Mouse (Mus musculus): ENCODE results near the gene Serpinh1.

The Serpinh1 gene

DNA sequence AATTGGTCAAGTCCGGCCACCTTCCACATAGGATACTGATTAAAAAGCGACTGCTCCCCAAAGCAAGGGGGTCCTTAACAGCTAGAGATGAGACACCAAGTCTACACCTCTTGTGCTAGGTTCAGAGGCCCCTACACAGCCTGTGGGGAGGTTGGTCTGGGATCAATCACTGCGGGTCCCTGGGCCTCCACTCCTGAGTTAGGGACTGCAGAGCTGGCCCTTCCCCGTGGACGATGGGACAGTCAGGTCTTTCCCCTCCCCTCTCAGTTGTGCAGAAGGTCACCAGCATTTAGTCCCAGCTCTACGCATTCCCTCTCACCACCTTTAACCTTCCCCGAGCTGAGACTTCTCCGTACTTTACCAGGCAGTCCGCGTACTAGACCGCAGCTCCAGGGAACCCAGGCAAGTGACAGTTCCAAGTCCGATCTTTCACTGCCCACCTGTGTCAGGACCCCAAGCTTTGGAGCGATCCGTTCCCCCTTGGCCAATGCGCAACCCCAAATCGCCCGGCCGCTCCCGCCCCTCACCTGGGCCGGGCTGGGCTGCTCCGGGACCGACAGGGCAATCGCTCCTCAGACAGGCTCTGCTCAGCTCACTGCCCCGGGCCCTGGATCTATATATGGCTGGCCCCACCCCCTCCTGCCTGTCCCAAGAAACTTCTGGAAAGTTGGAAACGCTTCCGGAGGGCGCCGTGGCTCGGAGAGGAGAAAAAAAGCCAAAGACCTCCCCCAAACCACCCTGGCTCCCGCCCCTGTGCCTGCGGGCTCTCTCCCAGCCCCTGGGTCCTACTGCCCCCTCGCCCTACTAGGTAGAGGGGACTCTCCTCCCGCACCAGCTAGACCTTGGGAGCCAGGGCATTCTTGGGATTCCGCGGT, at the start of gene Serpinh1:
TSS of gene Serpinh1 (minus strand) at position 714 of the 875 bp plus-strand sequence.
- in situ Hi-C loops (cut with MseI, MboI) = no loop called here

DNA sequence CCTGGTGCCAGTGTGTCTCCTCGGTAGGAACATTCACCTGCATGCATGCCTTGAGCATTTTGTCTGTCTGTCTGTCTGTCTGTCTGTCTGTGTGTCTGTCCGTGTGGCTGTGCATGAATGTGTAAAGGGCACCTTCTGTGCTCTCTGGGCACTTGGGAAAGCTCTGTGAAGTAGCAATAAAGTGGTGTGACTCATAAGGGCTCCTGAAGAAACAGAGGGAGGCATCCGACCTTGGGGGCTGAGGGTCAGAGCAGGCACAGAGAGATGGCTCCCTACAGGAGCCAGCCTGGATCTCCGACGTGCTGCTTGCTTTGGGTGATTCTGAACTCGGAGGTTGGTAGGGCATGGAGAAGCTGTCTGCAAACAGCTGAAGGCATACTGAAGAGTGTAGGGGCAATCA, 49.4 kb upstream of the Serpinh1 start:
- in situ Hi-C loops (cut with MseI, MboI) = no loop called here

DNA sequence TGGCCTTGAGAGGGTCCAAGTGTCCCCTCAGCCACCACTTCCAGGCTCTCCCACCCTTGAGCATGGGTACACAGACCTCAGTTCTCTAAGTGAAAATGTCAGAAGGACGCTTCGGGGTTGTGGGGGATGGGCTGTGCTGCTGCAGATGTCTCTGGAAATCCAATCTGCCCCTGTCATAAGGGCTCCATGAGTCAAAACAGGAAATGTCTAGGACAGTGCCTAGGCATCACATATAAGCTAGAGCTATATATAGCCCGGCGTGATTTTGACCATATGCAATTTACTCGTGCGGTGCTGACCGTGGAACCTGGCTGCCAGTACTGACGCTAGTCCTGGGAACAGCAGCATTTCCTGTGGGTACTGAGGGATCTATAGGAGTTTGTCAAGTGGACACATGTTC, 48.3 kb upstream of the Serpinh1 start:
- in situ Hi-C loops (cut with MseI, MboI) = no loop called here

DNA sequence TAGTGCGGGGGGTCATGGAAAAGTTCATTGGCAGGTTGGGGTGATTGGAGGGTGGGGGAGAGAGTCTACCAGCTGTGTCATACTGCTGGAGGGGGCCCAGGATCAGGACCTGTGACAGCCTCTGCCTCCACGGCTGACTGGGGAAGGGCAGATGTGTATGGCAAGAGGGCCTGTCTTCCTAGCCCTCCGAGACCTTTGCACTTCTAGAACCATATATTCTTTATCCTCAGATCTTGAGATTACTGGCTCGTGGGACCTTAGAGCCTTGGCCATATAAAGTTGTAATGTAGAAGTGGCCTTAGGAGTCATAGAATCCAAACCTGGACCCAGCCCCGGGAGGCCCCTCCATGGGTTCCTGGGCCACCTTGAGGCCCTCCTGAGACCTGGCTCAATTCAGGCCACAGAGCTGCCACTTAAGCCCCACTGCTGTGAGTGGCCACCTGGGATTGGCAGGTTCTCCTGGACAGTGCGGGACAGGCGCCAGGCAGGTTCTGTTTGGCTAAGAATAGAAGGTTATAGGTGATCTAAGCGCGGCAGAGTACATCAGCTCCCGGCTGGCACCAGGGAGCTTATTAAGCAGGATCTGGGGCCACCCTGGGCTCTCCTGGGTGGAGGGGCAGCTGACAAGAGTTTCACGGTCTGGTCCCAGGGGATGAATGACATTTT, 44.1 kb upstream of the Serpinh1 start:
- in situ Hi-C loops (cut with MseI, MboI) = no loop called here

GRCm38 (mm10) chr7:99395908-99396616, 43.0 kb upstream of the Serpinh1 start:
- in situ Hi-C loops (cut with MseI, MboI) = no loop called here

DNA sequence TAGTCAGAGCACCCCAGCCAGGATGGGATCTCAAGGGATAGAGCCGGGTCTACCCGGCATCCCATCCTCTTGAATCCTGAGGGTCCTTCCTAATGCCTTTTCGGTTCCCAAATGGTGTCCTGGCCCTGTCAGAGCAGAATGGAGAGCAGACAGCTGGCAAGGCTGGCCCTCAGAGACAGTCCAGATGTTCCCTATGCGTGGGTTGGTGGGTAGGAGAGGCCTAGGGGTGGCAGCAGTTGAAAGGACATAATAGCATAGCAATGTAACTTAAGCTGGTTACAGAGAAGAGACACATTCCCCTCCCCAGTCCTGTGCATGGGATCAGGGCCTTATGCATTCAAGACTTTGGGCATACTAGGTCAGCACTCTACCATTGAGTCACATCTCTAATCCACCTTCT, 42.3 kb upstream of the Serpinh1 start:
- in situ Hi-C loops (cut with MseI, MboI) = no loop called here

DNA sequence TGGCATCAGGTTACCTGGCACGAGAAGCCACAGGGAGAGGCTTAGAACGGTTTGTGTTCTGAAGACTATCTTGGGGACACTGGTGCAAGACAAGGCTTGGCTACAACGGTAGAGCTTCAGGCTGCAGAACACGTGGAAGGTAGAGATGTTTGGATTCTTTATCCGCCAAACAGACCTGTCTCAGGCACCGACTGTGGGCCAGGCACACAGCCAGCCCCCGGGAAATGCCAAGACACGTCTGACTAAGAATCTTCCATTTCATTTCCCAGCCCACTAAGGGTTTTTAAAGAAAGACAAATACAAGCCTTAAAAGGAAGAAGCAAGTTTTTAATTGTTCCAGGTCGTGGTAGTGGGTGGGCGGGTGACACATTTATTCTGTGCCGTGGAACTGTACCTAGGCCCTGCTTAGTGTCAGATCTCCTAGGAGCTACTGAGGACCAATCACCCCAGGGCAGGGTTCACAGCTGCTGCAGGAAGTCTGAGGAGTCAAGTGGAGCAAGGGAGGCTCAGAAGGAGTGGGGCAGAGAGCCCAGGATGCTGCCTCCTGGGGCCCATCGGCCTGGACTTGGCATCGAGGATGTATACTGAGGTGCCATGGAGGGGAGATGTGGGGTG, 40.8 kb upstream of the Serpinh1 start:
- in situ Hi-C loops (cut with MseI, MboI) = no loop called here

GRCm38 (mm10) chr7:99392696-99393095, 39.7 kb upstream of the Serpinh1 start:
- in situ Hi-C loops (cut with MseI, MboI) = no loop called here

GRCm38 (mm10) chr7:99390559-99390958, 37.5 kb upstream of the Serpinh1 start:
- in situ Hi-C loops (cut with MseI, MboI) = no loop called here

DNA sequence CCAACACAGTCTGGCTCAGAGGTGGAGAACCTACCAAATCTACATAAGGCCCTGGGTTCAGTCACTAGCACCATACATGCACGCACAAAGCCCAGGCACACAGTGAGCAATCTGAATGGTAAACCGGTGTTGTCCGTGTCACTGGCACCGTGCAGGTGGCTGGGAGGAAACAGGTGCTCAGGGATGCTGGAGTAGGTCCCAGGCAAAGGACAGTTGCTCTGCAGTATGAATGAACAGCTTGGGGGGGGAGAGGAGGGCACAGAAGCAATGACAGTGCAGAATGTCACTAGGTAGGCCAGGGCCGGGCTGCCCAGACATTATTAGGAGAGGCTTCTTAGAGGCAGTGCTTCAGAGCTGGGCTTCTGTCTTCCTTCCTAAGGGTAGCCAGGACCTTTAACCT, 34.3 kb upstream of the Serpinh1 start:
- in situ Hi-C loops (cut with MseI, MboI) = no loop called here

GRCm38 (mm10) chr7:99386811-99387210, 33.8 kb upstream of the Serpinh1 start:
- in situ Hi-C loops (cut with MseI, MboI) = no loop called here

GRCm38 (mm10) chr7:99386030-99386429, 33.0 kb upstream of the Serpinh1 start:
- in situ Hi-C loops (cut with MseI, MboI) = no loop called here

GRCm38 (mm10) chr7:99384101-99384611, 31.1 kb upstream of the Serpinh1 start:
- in situ Hi-C loops (cut with MseI, MboI) = no loop called here

GRCm38 (mm10) chr7:99383246-99383645, 30.2 kb upstream of the Serpinh1 start:
- in situ Hi-C loops (cut with MseI, MboI) = no loop called here

GRCm38 (mm10) chr7:99382088-99383000, 29.3 kb upstream of the Serpinh1 start:
- in situ Hi-C loops (cut with MseI, MboI) = no loop called here

- in situ Hi-C loops (cut with MseI, MboI) = no loop called here
Measured at GRCm38 (mm10) chr7:99381214-99382087, 28.4 kb upstream of the Serpinh1 start, which contains the start of gene Gdpd5. TSS of gene Gdpd5 (plus strand) at chr7:99381414.

- in situ Hi-C loops (cut with MseI, MboI) = no loop called here
Measured at GRCm38 (mm10) chr7:99380491-99381213, 27.6 kb upstream of the Serpinh1 start.

- in situ Hi-C loops (cut with MseI, MboI) = loop anchor here (5.0 kb wide), 2 partner anchors 63 to 68 kb away; no protein-coding TSS in a partner anchor
Measured at GRCm38 (mm10) chr7:99378870-99379269, 25.8 kb upstream of the Serpinh1 start.

GRCm38 (mm10) chr7:99375455-99375854, 22.4 kb upstream of the Serpinh1 start:
- in situ Hi-C loops (cut with MseI, MboI) = loop anchor here (5.0 kb wide), 2 partner anchors 67 to 72 kb away; no protein-coding TSS in a partner anchor

Measured in mouse trophoblast stem cell (cell line).